In genomic region chr3:68385544-68385943, GRCm38 (mm10) we compare ENCODE assay signal across 24 mouse cellular contexts.
"Had no signal": no experiment of that assay in that cellular context is flagged by ENCODE, and none has a peak within 500 bp of the region (broad histone marks: within the 10 kb centered on the region; RNA-seq: fewer than 3 reads in every experiment).

No protein-coding gene starts in this region.

- DNase-seq: gastrocnemius, postnatal 14 days; gastrocnemius, postnatal 36 days; heart, adult 11 months; heart, adult 2 months; heart, postnatal 14 days; heart, postnatal 36 days; kidney, adult 11 months; kidney, adult 2 months; kidney, adult 9 months; kidney, postnatal 14 days; kidney, postnatal 36 days; layer of hippocampus, adult 9-11 months; layer of hippocampus, postnatal 36 days had no signal

- H3K9me3 ChIP-seq: heart, embryonic 13.5 days; heart, embryonic 15.5 days; hindbrain, embryonic 13.5 days; hindbrain, embryonic 15.5 days; kidney, embryonic 15.5 days; limb, embryonic 13.5 days; limb, embryonic 15.5 days had no signal

- H3K4me2 ChIP-seq: heart, embryonic 11.5 days; heart, embryonic 13.5 days; heart, embryonic 15.5 days; hindbrain, embryonic 13.5 days; hindbrain, embryonic 15.5 days; kidney, embryonic 15.5 days; limb, embryonic 13.5 days; limb, embryonic 15.5 days had no signal

- H3K9ac ChIP-seq: heart, embryonic 13.5 days; heart, embryonic 15.5 days; hindbrain, embryonic 13.5 days; hindbrain, embryonic 15.5 days; kidney, embryonic 15.5 days; limb, embryonic 13.5 days; limb, embryonic 15.5 days had no signal

- ATAC-seq: hindbrain, postnatal 0 days; intestine, embryonic 16.5 days had no signal

- H3K4me1 ChIP-seq: heart, embryonic 13.5 days; heart, embryonic 15.5 days; hindbrain, embryonic 15.5 days; kidney, embryonic 15.5 days; limb, embryonic 15.5 days had no signal

- H3K27ac ChIP-seq: heart, adult 2 months; heart, embryonic 13.5 days; heart, embryonic 15.5 days; hindbrain, embryonic 13.5 days; hindbrain, embryonic 15.5 days; hindbrain, postnatal 0 days; kidney, embryonic 15.5 days; kidney, postnatal 0 days; limb, embryonic 13.5 days; limb, embryonic 15.5 days had no signal

- H3K27me3 ChIP-seq: heart, embryonic 13.5 days; heart, embryonic 15.5 days; hindbrain, embryonic 13.5 days; hindbrain, embryonic 15.5 days; kidney, embryonic 15.5 days; limb, embryonic 15.5 days had no signal

- H3K36me3 ChIP-seq: heart, embryonic 13.5 days; heart, embryonic 15.5 days; hindbrain, embryonic 13.5 days; hindbrain, embryonic 15.5 days; kidney, embryonic 15.5 days; limb, embryonic 13.5 days; limb, embryonic 15.5 days had no signal

- H3K4me3 ChIP-seq: heart, adult 2 months; heart, embryonic 13.5 days; heart, embryonic 15.5 days; hindbrain, embryonic 13.5 days; hindbrain, embryonic 15.5 days; kidney, embryonic 15.5 days; limb, embryonic 13.5 days; limb, embryonic 15.5 days had no signal
